Mouse (Mus musculus) heart, postnatal 36 days (tissue): Measurements from ENCODE around the gene Spats2. TPM values are rescaled to one million over a fixed set of nuclear protein-coding genes. Genes with fewer than 3 reads are reported as not detected.
"Not testable (repeated sequence)": the region's sequence is repeated elsewhere in the genome, so short reads cannot be mapped to it uniquely, and the experiment has no call there.

ENCODE experiments used
- DNase-seq, 2 experiments: peaks; one replicate each; pipeline ENCODE4 v3.0.0; 2021 to 2022
- intact Hi-C: fragments of 180-260 bp; cut with DNase I; formaldehyde crosslinking; loops from one replicate; pipeline ENCODE4 v1.15.1; 2025
- total RNA-seq, 2 experiments: library from RNA; stranded (reverse); gene quantifications; 2 replicates each; pipeline ENCODE4 v1.2.3; 2021

The Spats2 gene
- total RNA-seq, 2 experiments from 2014 or later: 6.6 to 7.9 TPM

- no peak for DNase-seq
- intact Hi-C loops: no loop called here
Observed at GRCm38 (mm10) chr15:99129441-99129840, 3.7 kb downstream of the Spats2 start.

GRCm38 (mm10) chr15:99129956-99130910, 4.5 kb downstream of the Spats2 start:
- DNase-seq: no peak
- intact Hi-C loops: no loop called here

GRCm38 (mm10) chr15:99138389-99138788, 12.7 kb downstream of the Spats2 start:
- no peak for DNase-seq
- intact Hi-C loops: loop anchor here (5.0 kb wide), 1 partner anchor 56 kb away; no protein-coding TSS in a partner anchor

GRCm38 (mm10) chr15:99139669-99140068, 14.0 kb downstream of the Spats2 start:
- DNase-seq: peak; percentile 41 to 43
- intact Hi-C loops: loop anchor here (5.0 kb wide), 1 partner anchor 57 kb away; no protein-coding TSS in a partner anchor

- intact Hi-C loops: no loop called here
- DNase-seq: no peak
Observed at GRCm38 (mm10) chr15:99150516-99150915, 24.8 kb downstream of the Spats2 start.

- intact Hi-C loops: no loop called here
Observed at GRCm38 (mm10) chr15:99151324-99151723, 25.6 kb downstream of the Spats2 start.

GRCm38 (mm10) chr15:99153466-99153865, 27.8 kb downstream of the Spats2 start:
- DNase-seq: no peak
- intact Hi-C loops: no loop called here

More at GRCm38 (mm10) chr15:99151324-99151723, 25.6 kb downstream of the Spats2 start:
- no peak for DNase-seq

- intact Hi-C loops, DNase-seq: not testable (repeated sequence)
Observed at GRCm38 (mm10) chr15:99154515-99154914, 28.8 kb downstream of the Spats2 start.

GRCm38 (mm10) chr15:99163512-99164365, 38.0 kb downstream of the Spats2 start:
- intact Hi-C loops: no loop called here
- no peak for DNase-seq

- intact Hi-C loops: no loop called here
- no peak for DNase-seq
Observed at GRCm38 (mm10) chr15:99172131-99172530, 46.4 kb downstream of the Spats2 start.

- intact Hi-C loops: no loop called here
Observed at GRCm38 (mm10) chr15:99179639-99180038, 53.9 kb downstream of the Spats2 start.

GRCm38 (mm10) chr15:99184217-99184914, 58.6 kb downstream of the Spats2 start:
- no peak for DNase-seq
- intact Hi-C loops: no loop called here

More at GRCm38 (mm10) chr15:99179639-99180038, 53.9 kb downstream of the Spats2 start:
- no peak for DNase-seq

GRCm38 (mm10) chr15:99194358-99194757, 68.6 kb downstream of the Spats2 start:
- intact Hi-C loops: loop anchor here (5.0 kb wide), 1 partner anchor 92 kb away; no protein-coding TSS in a partner anchor
- no peak for DNase-seq

GRCm38 (mm10) chr15:99195043-99195442, 69.3 kb downstream of the Spats2 start:
- DNase-seq: no peak
- intact Hi-C loops: no loop called here

- peak in 1 of 2 experiments; percentile 34 for DNase-seq
- intact Hi-C loops: loop anchor here (1.0 to 2.0 kb wide), 2 partner anchors 115 to 150 kb away; no protein-coding TSS in a partner anchor
Observed at GRCm38 (mm10) chr15:99198761-99199160, 73.0 kb downstream of the Spats2 start.

- DNase-seq: no peak
- intact Hi-C loops: no loop called here
Observed at GRCm38 (mm10) chr15:99205959-99206358, 80.2 kb downstream of the Spats2 start.

- DNase-seq: no peak
- intact Hi-C loops: no loop called here
Observed at GRCm38 (mm10) chr15:99213183-99213582, 87.5 kb downstream of the Spats2 start.

- no peak for DNase-seq
- intact Hi-C loops: loop anchor here (1.0 kb wide), 1 partner anchor 50 kb away; no protein-coding TSS in a partner anchor
Observed at GRCm38 (mm10) chr15:99214941-99215340, 89.2 kb downstream of the Spats2 start.

GRCm38 (mm10) chr15:99215741-99216463, 90.2 kb downstream of the Spats2 start:
- intact Hi-C loops: loop anchor here (1.0 kb wide), 1 partner anchor 49 kb away; no protein-coding TSS in a partner anchor
- no peak for DNase-seq
